Comparison of ENCODE assay signal across 24 mouse cellular contexts in genomic region chr19:46140324-46140723, GRCm38 (mm10). TPM values are rescaled to one million over a fixed set of nuclear protein-coding genes. Genes with fewer than 3 reads are reported as not detected.
DNase-seq lines count a peak whose midpoint lies in the region; ATAC-seq lines count a peak whose summit lies in the region.
"Had no signal": no experiment of that assay in that cellular context is flagged by ENCODE, and none has a peak within 500 bp of the region (broad histone marks: within the 10 kb centered on the region; RNA-seq: fewer than 3 reads in every experiment).

No protein-coding gene starts in this region.

- H3K9ac ChIP-seq in embryonic facial prominence, embryonic 11.5 days (replicated peaks; ENCODE audit: low read length), result peak overlapping the region; percentile 28; the same call in 1 of the 2 replicates
- 0 out of 2 replicates have a peak overlapping the region, but pooled peaks have one; percentile 49 for H3K9ac ChIP-seq in heart, embryonic 14.5 days (ENCODE audit: low read length)
- H3K9ac ChIP-seq in midbrain, embryonic 11.5 days (ENCODE audit: low read length), result no peak overlapping the region
- H3K9ac ChIP-seq in midbrain, embryonic 15.5 days, result no peak overlapping the region
- H3K9ac ChIP-seq: embryonic facial prominence, embryonic 13.5 days; forebrain, postnatal 0 days; hindbrain, embryonic 15.5 days had no signal

- no peaks in the 10 kb centered on the region for H3K36me3 ChIP-seq in embryonic facial prominence, embryonic 11.5 days (replicated peaks; ENCODE audit: control insufficient read depth, insufficient read depth, low read depth, low read length)
- H3K36me3 ChIP-seq in embryonic facial prominence, embryonic 10.5 days (replicated peaks), result no peaks in the 10 kb centered on the region
- H3K36me3 ChIP-seq in heart, embryonic 10.5 days, result no peaks in the 10 kb centered on the region
- no peaks in the 10 kb centered on the region for H3K36me3 ChIP-seq in heart, embryonic 14.5 days (ENCODE audit: control insufficient read depth, insufficient read depth, low read length)
- H3K36me3 ChIP-seq in midbrain, embryonic 11.5 days (ENCODE audit: control insufficient read depth, insufficient read depth, low read length), result no peaks in the 10 kb centered on the region
- no peaks in the 10 kb centered on the region for H3K36me3 ChIP-seq in midbrain, embryonic 15.5 days (replicated peaks)
- H3K36me3 ChIP-seq: embryonic facial prominence, embryonic 13.5 days; G1E; hindbrain, embryonic 15.5 days had no signal

- intact Hi-C loops in heart, postnatal 25 days (cut with DNase I), result no loop called here
- intact Hi-C loops in heart, postnatal 14 days (cut with DNase I), result no loop called here

- peaks cover 15% of the 10 kb centered on the region for H3K4me1 ChIP-seq in embryonic facial prominence, embryonic 11.5 days (ENCODE audit: control insufficient read depth, insufficient read depth, low read length)
- H3K4me1 ChIP-seq in embryonic facial prominence, embryonic 10.5 days, result peaks cover 33% of the 10 kb centered on the region
- H3K4me1 ChIP-seq in heart, embryonic 10.5 days, result peaks cover 46% of the 10 kb centered on the region
- H3K4me1 ChIP-seq in heart, embryonic 14.5 days (ENCODE audit: control insufficient read depth in 2 of 2, insufficient read depth in 2 of 2, low read length in 2 of 2), result peaks cover 23 to 33% of the 10 kb centered on the region in 2 experiments
- H3K4me1 ChIP-seq in midbrain, embryonic 11.5 days (ENCODE audit: control insufficient read depth, insufficient read depth, low read length), result peaks cover 25% of the 10 kb centered on the region
- peaks cover 20% of the 10 kb centered on the region for H3K4me1 ChIP-seq in midbrain, embryonic 15.5 days

- 52% methylated on average over 2 of the region's 2 CpGs for WGBS in embryonic facial prominence, embryonic 11.5 days
- WGBS in embryonic facial prominence, embryonic 10.5 days, result 47% methylated on average over 2 of the region's 2 CpGs
- 64% methylated on average over 2 of the region's 2 CpGs for WGBS in heart, embryonic 10.5 days
- 64% methylated on average over 2 of the region's 2 CpGs for WGBS in heart, embryonic 14.5 days
- WGBS in midbrain, embryonic 11.5 days, result 47% methylated on average over 2 of the region's 2 CpGs
- 51% methylated on average over 2 of the region's 2 CpGs for WGBS in midbrain, embryonic 15.5 days

- H3K9me3 ChIP-seq in embryonic facial prominence, embryonic 11.5 days (replicated peaks; ENCODE audit: control insufficient read depth, low read length), result no peaks in the 10 kb centered on the region
- H3K9me3 ChIP-seq in embryonic facial prominence, embryonic 10.5 days, result no peaks in the 10 kb centered on the region
- H3K9me3 ChIP-seq in heart, embryonic 10.5 days, result no peaks in the 10 kb centered on the region
- no peaks in the 10 kb centered on the region for H3K9me3 ChIP-seq in heart, embryonic 14.5 days (ENCODE audit: control insufficient read depth, low read length)
- H3K9me3 ChIP-seq in midbrain, embryonic 11.5 days (ENCODE audit: control insufficient read depth, low read length), result no peaks in the 10 kb centered on the region
- no peaks in the 10 kb centered on the region for H3K9me3 ChIP-seq in midbrain, embryonic 15.5 days
- H3K9me3 ChIP-seq: embryonic facial prominence, embryonic 13.5 days; hindbrain, embryonic 15.5 days had no signal

- H3K27me3 ChIP-seq in embryonic facial prominence, embryonic 11.5 days (ENCODE audit: control insufficient read depth, insufficient read depth, low read length), result peaks cover 40% of the 10 kb centered on the region
- peaks cover 100% of the 10 kb centered on the region for H3K27me3 ChIP-seq in embryonic facial prominence, embryonic 10.5 days (replicated peaks; ENCODE audit: low read depth, poor library complexity, severe bottlenecking)
- H3K27me3 ChIP-seq in heart, embryonic 10.5 days (ENCODE audit: insufficient read depth, poor library complexity, severe bottlenecking), result peaks cover 95% of the 10 kb centered on the region
- H3K27me3 ChIP-seq in heart, embryonic 14.5 days (ENCODE audit: control insufficient read depth, insufficient read depth, low read length), result peaks cover 31% of the 10 kb centered on the region
- H3K27me3 ChIP-seq in midbrain, embryonic 11.5 days (ENCODE audit: control insufficient read depth, insufficient read depth, low read length), result peaks cover 38% of the 10 kb centered on the region
- peaks cover 44% of the 10 kb centered on the region for H3K27me3 ChIP-seq in midbrain, embryonic 15.5 days (replicated peaks)

- H3K4me3 ChIP-seq in embryonic facial prominence, embryonic 11.5 days (ENCODE audit: low read depth, low read length), result no peak overlapping the region
- no peak overlapping the region for H3K4me3 ChIP-seq in embryonic facial prominence, embryonic 10.5 days
- 0 out of 2 replicates have a peak overlapping the region, but pooled peaks have one; percentile 6 for H3K4me3 ChIP-seq in heart, embryonic 10.5 days
- no peak overlapping the region for H3K4me3 ChIP-seq in heart, embryonic 14.5 days (ENCODE audit: control insufficient read depth in 1 of 2, insufficient read depth in 1 of 2, low read depth in 1 of 2, low read length in 2 of 2)
- no peak overlapping the region for H3K4me3 ChIP-seq in midbrain, embryonic 11.5 days (ENCODE audit: low read depth, low read length)
- no peak overlapping the region for H3K4me3 ChIP-seq in midbrain, embryonic 15.5 days
- H3K4me3 ChIP-seq: embryonic facial prominence, embryonic 13.5 days; hindbrain, embryonic 15.5 days had no signal

- no peak for ATAC-seq in embryonic facial prominence, embryonic 11.5 days (replicated peaks; ENCODE audit: insufficient number of reproducible peaks, low FRiP score, low TSS enrichment, low read depth)
- ATAC-seq in heart, embryonic 14.5 days (ENCODE audit: insufficient number of reproducible peaks, insufficient read depth, low FRiP score, low read depth), result no peak
- no peak for ATAC-seq in midbrain, embryonic 11.5 days (ENCODE audit: low FRiP score)
- no peak for ATAC-seq in midbrain, embryonic 15.5 days (replicated peaks)
- ATAC-seq: CD4-positive, CD25-positive, alpha-beta regulatory T cell, adult 4 months; intestine, embryonic 16.5 days had no signal

- H3K4me2 ChIP-seq in embryonic facial prominence, embryonic 11.5 days (ENCODE audit: low read depth, low read length), result no peak overlapping the region
- no peak overlapping the region for H3K4me2 ChIP-seq in heart, embryonic 14.5 days (ENCODE audit: low read length)
- no peak overlapping the region for H3K4me2 ChIP-seq in midbrain, embryonic 11.5 days
- H3K4me2 ChIP-seq in midbrain, embryonic 15.5 days, result no peak overlapping the region
- H3K4me2 ChIP-seq: embryonic facial prominence, embryonic 13.5 days; hindbrain, embryonic 15.5 days had no signal

- H3K27ac ChIP-seq in embryonic facial prominence, embryonic 11.5 days (replicated peaks; ENCODE audit: low read depth, low read length), result no peak overlapping the region
- H3K27ac ChIP-seq in embryonic facial prominence, embryonic 10.5 days (replicated peaks), result no peak overlapping the region
- H3K27ac ChIP-seq in heart, embryonic 10.5 days, result peak overlapping the region; percentile 77
- peak overlapping the region; percentile 46 to 73; a peak in 3 of 4 replicates for H3K27ac ChIP-seq in heart, embryonic 14.5 days (replicated peaks in 1 of 2; ENCODE audit: control insufficient read depth in 1 of 2, insufficient read depth in 1 of 2, low read depth in 2 of 2, low read length in 2 of 2)
- H3K27ac ChIP-seq in midbrain, embryonic 11.5 days (ENCODE audit: low read depth, low read length), result no peak overlapping the region
- no peak overlapping the region for H3K27ac ChIP-seq in midbrain, embryonic 15.5 days
- H3K27ac ChIP-seq: embryonic facial prominence, embryonic 13.5 days; hindbrain, embryonic 15.5 days had no signal

- no peak for DNase-seq in embryonic facial prominence, embryonic 11.5 days (ENCODE audit: low spot score)
- DNase-seq in embryonic facial prominence, embryonic 10.5 days (ENCODE audit: low spot score), result no peak
- no peak for DNase-seq in heart, embryonic 10.5 days (ENCODE audit: low spot score)
- no peak for DNase-seq in heart, postnatal 25 days (ENCODE audit: low spot score)
- DNase-seq in heart, postnatal 14 days, result no peak
- peak; percentile 83 for DNase-seq in midbrain, embryonic 11.5 days (ENCODE audit: low spot score, missing footprints)
- DNase-seq: adrenal gland, adult 8-10 months; adrenal gland, postnatal 36 days; B cell, adult 2 months; cerebellum, adult 2 months; forebrain, postnatal 0 days; heart, adult 18-20 months; kidney, adult 2 months had no signal

RNA-seq across cellular contexts. Expression of gene Pitx3, which starts 7.8 kb away (rescaled TPM):
- polyA plus RNA-seq in embryonic facial prominence, embryonic 11.5 days (2014; fragmentation: Nextera tagmentation; extraction: Ambion mirVana), result 1.7 and 2.0 TPM in 2 replicates
- 0.36 and 0.71 TPM in 2 replicates for polyA plus RNA-seq in embryonic facial prominence, embryonic 10.5 days (2016; fragmentation: Nextera tagmentation; extraction: Ambion mirVana)
- polyA plus RNA-seq in heart, embryonic 10.5 days (2016; fragmentation: Nextera tagmentation; extraction: Ambion mirVana), result 0.87 and 0.89 TPM in 2 replicates
- under 1 TPM; 0.42 to 0.61 TPM for total RNA-seq in heart, postnatal 25 days (2021)
- 0.51 and 0.66 TPM in 2 replicates for polyA plus RNA-seq in heart, embryonic 14.5 days (2014; fragmentation: Nextera tagmentation; extraction: Ambion mirVana)
- under 1 TPM in 1 of 2 experiments, not detected in 1; 0.79 TPM for total RNA-seq in heart, postnatal 14 days (2021)
- 0.18 and 0.39 TPM in 2 replicates for polyA plus RNA-seq in midbrain, embryonic 11.5 days (2014; fragmentation: Nextera tagmentation; extraction: Ambion mirVana)
- polyA plus RNA-seq in midbrain, embryonic 15.5 days (2015; fragmentation: Nextera tagmentation; extraction: Ambion mirVana), result 4.5 and 6.2 TPM in 2 replicates
- total RNA-seq: common myeloid progenitor, adult 5-6 weeks; forebrain, postnatal 0 days; G1E; hematopoietic stem cell, adult 5-6 weeks had no signal
- polyA plus RNA-seq: CD4-positive, CD25-positive, alpha-beta regulatory T cell, adult 4 months; G1E; intestine, embryonic 16.5 days had no signal

RNA-seq across cellular contexts. Expression of gene Elovl3, which starts 8.6 kb away (rescaled TPM):
- polyA plus RNA-seq in embryonic facial prominence, embryonic 11.5 days (2014; fragmentation: Nextera tagmentation; extraction: Ambion mirVana), result 0.14 and 0.21 TPM in 2 replicates
- 0.10 TPM in 1 of 2 replicates, not detected in the other for polyA plus RNA-seq in embryonic facial prominence, embryonic 10.5 days (2016; fragmentation: Nextera tagmentation; extraction: Ambion mirVana)
- polyA plus RNA-seq in heart, embryonic 10.5 days (2016; fragmentation: Nextera tagmentation; extraction: Ambion mirVana), result 0.10 TPM in 1 of 2 replicates, not detected in the other
- under 1 TPM in 1 of 2 experiments, not detected in 1; 0.22 TPM for total RNA-seq in heart, postnatal 25 days (2021)
- polyA plus RNA-seq in heart, embryonic 14.5 days (2014; fragmentation: Nextera tagmentation; extraction: Ambion mirVana), result not detected in 2 replicates
- total RNA-seq in heart, postnatal 14 days (2021), result under 1 TPM in 1 of 2 experiments, not detected in 1; 0.67 TPM
- polyA plus RNA-seq in midbrain, embryonic 11.5 days (2014; fragmentation: Nextera tagmentation; extraction: Ambion mirVana), result not detected in 2 replicates
- 0.49 and 0.52 TPM in 2 replicates for polyA plus RNA-seq in midbrain, embryonic 15.5 days (2015; fragmentation: Nextera tagmentation; extraction: Ambion mirVana)
- total RNA-seq: common myeloid progenitor, adult 5-6 weeks; forebrain, postnatal 0 days; G1E; gastrocnemius, postnatal 25 days had no signal
- polyA plus RNA-seq: CD4-positive, CD25-positive, alpha-beta regulatory T cell, adult 4 months; cerebellum, adult 2 months; G1E; heart, embryonic 16.5 days; intestine, embryonic 16.5 days had no signal

RNA-seq across cellular contexts. Expression of gene Gbf1, which starts 12.0 kb away (rescaled TPM):
- 32.4 and 33.4 TPM in 2 replicates for polyA plus RNA-seq in embryonic facial prominence, embryonic 11.5 days (2014; fragmentation: Nextera tagmentation; extraction: Ambion mirVana)
- polyA plus RNA-seq in embryonic facial prominence, embryonic 10.5 days (2016; fragmentation: Nextera tagmentation; extraction: Ambion mirVana), result 42.8 and 46.7 TPM in 2 replicates
- 50.0 and 50.8 TPM in 2 replicates for polyA plus RNA-seq in heart, embryonic 10.5 days (2016; fragmentation: Nextera tagmentation; extraction: Ambion mirVana)
- 10 to 100 TPM; 44.1 to 49.0 TPM for total RNA-seq in heart, postnatal 25 days (2021)
- polyA plus RNA-seq in heart, embryonic 14.5 days (2014; fragmentation: Nextera tagmentation; extraction: Ambion mirVana), result 43.5 and 45.0 TPM in 2 replicates
- total RNA-seq in heart, postnatal 14 days (2021), result 10 to 100 TPM; 50.3 to 50.7 TPM
- 36.6 and 42.6 TPM in 2 replicates for polyA plus RNA-seq in midbrain, embryonic 11.5 days (2014; fragmentation: Nextera tagmentation; extraction: Ambion mirVana)
- polyA plus RNA-seq in midbrain, embryonic 15.5 days (2015; fragmentation: Nextera tagmentation; extraction: Ambion mirVana), result 79.0 and 83.0 TPM in 2 replicates

Comparison
In these comparisons a context has a peak if more than half of its experiments do, and no peak if none do; other contexts are left out.
1. H3K27ac ChIP-seq: peak in heart, embryonic 10.5 days (single experiment) and heart, embryonic 14.5 days (2 of 2); none in embryonic facial prominence, embryonic 11.5 days (single experiment), embryonic facial prominence, embryonic 10.5 days (single experiment), midbrain, embryonic 11.5 days (single experiment) and midbrain, embryonic 15.5 days (single experiment).
2. H3K9ac ChIP-seq: peak in embryonic facial prominence, embryonic 11.5 days (single experiment) and heart, embryonic 14.5 days (single experiment); none in midbrain, embryonic 11.5 days (single experiment) and midbrain, embryonic 15.5 days (single experiment).